Mouse (Mus musculus): ENCODE measurements around the gene Paqr5. TPM values are rescaled to one million over a fixed set of nuclear protein-coding genes. Genes with fewer than 3 reads are reported as not detected.

Gene Paqr5
- not detected in 2 replicates for polyA plus RNA-seq (2011; ENCODE audit: insufficient read length, low read depth, missing spikeins)

GRCm38 (mm10) chr9:62026600-62026999, at the start of gene Paqr5:
Paqr5 (minus strand) TSS chr9:62026856.
- Histone ChIP-seq H3K4me3 (ENCODE audit: insufficient read depth, low read length) (0 out of 2 replicates have a peak within 1 kb of the TSS, but pooled peaks have one; percentile 6), H3K4me1 (ENCODE audit: control insufficient read depth, insufficient read depth, low read length) (peaks cover 5% of the 10 kb centered on the region), H3K27ac (ENCODE audit: insufficient read depth, low read length) (no peak within 1 kb of the TSS)
- no peak for TF ChIP-seq CTCF (IDR thresholded peaks at IDR 0.05; ENCODE audit: borderline replicate concordance, insufficient read depth, low read length)
- no peak for TF ChIP-seq POLR2A (IDR thresholded peaks at IDR 0.05; ENCODE audit: low read depth, low read length)

DNA sequence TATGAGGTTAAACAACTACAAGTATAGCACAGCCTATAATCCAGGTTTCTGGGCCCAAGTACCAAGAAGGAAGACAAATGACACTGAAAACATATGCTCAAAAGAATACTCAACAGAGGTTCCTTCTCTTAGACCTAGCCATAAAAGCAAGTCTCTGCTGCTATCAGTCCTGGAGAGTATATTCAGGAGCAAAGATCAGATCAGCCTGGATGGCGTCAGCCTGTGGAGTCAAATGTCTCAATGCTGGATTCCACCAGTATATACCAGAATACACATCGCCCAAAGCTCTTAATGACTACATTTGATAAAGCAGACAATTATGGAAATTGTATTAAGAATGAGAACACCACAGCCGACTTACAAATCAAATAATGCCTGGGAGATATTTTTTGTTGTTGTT, 35.6 kb upstream of the Paqr5 start:
- no peaks in the 10 kb centered on the region for H3K4me1 ChIP-seq (ENCODE audit: control insufficient read depth, insufficient read depth, low read length)
- no peak overlapping the region for H3K4me3 ChIP-seq (ENCODE audit: insufficient read depth, low read length)
- no peak for TF ChIP-seq POLR2A (IDR thresholded peaks at IDR 0.05; ENCODE audit: low read depth, low read length)
- no peak for TF ChIP-seq CTCF (IDR thresholded peaks at IDR 0.05; ENCODE audit: borderline replicate concordance, insufficient read depth, low read length)
- no peak overlapping the region for H3K27ac ChIP-seq (ENCODE audit: insufficient read depth, low read length)

DNA sequence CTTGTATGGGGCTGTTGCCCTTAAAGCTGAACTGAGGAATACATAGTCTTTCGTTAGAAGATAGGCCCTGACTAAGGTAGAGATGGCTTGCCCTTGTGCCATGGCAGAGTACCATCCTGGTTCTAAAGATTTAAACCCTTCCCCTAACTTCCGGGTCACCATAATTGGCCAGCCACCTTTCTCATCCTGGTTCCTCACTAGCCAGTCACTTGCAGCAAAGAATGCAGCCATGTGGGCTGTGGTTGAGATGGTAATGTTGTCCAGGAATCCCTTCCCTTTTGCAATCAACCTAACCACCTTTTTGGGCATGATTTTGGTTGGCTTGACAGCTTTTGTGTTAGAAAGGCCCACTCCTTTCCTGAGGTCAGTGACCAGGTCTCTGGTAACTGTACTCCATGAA, 33.8 kb upstream of the Paqr5 start:
- H3K4me1 ChIP-seq (ENCODE audit: control insufficient read depth, insufficient read depth, low read length) = no peaks in the 10 kb centered on the region; the same call in 1 of the 2 replicates
- no peak overlapping the region for H3K4me3 ChIP-seq (ENCODE audit: insufficient read depth, low read length)
- no peak overlapping the region for H3K27ac ChIP-seq (ENCODE audit: insufficient read depth, low read length)
- TF ChIP-seq CTCF (IDR thresholded peaks at IDR 0.05; ENCODE audit: borderline replicate concordance, insufficient read depth, low read length) (no peak), POLR2A (IDR thresholded peaks at IDR 0.05; ENCODE audit: low read depth, low read length) (no peak)

DNA sequence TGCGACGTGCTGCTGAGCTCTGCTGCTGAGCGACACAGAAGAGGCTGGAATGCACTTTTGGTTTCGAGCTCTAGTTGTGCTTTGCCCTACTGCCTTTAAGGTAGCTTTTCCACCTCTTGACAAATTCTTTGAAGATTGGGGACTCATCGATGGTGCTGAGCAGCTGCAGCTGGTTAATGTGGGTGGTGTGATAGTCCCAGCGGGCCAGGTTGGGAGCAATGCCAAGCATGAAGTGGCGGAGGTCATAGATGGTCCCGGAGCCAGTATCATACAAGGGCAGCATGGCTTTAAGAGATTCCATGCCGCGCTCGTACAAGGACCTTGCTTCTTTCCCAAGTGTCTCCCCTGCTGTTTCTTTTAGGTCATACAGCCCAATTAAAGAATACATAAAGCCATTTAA, 33.3 kb upstream of the Paqr5 start:
- Histone ChIP-seq H3K4me3 (ENCODE audit: insufficient read depth, low read length) (no peak overlapping the region), H3K4me1 (ENCODE audit: control insufficient read depth, insufficient read depth, low read length) (no peaks in the 10 kb centered on the region; the same call in 1 of the 2 replicates), H3K27ac (ENCODE audit: insufficient read depth, low read length) (no peak overlapping the region)
- TF ChIP-seq POLR2A (IDR thresholded peaks at IDR 0.05; ENCODE audit: low read depth, low read length) = no peak
- TF ChIP-seq CTCF (IDR thresholded peaks at IDR 0.05; ENCODE audit: borderline replicate concordance, insufficient read depth, low read length) = no peak

GRCm38 (mm10) chr9:62057881-62058506, 31.3 kb upstream of the Paqr5 start:
- TF ChIP-seq POLR2A (IDR thresholded peaks at IDR 0.05; ENCODE audit: low read depth, low read length) (no peak), CTCF (IDR thresholded peaks at IDR 0.05; ENCODE audit: borderline replicate concordance, insufficient read depth, low read length) (no peak)
- Histone ChIP-seq H3K27ac (ENCODE audit: insufficient read depth, low read length) (no peak overlapping the region), H3K4me3 (ENCODE audit: insufficient read depth, low read length) (no peak overlapping the region), H3K4me1 (ENCODE audit: control insufficient read depth, insufficient read depth, low read length) (no peaks in the 10 kb centered on the region; the same call in 1 of the 2 replicates)

DNA sequence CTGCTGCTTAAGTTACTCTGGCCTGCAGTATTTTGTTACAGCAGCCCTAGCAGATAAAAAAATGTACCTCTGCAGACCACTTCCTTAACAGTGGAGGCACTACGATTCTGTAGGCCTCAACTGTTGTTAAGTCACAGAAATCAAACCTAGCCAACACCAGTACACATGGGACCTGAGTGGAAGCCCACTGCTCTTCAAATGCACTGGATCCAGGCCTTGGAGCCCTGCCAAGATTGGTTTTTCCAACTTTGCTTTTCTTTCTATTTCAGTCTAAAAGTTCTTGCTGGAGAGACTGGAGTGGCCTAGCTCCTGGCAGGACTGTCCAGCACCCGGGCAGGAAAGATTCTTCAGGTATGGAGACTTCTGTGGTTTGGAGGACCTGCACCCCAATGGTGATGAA, 29.6 kb upstream of the Paqr5 start:
- Histone ChIP-seq H3K4me3 (ENCODE audit: insufficient read depth, low read length) (no peak overlapping the region), H3K27ac (ENCODE audit: insufficient read depth, low read length) (no peak overlapping the region), H3K4me1 (ENCODE audit: control insufficient read depth, insufficient read depth, low read length) (no peaks in the 10 kb centered on the region; the same call in 1 of the 2 replicates)
- TF ChIP-seq POLR2A (IDR thresholded peaks at IDR 0.05; ENCODE audit: low read depth, low read length) (no peak), CTCF (IDR thresholded peaks at IDR 0.05; ENCODE audit: borderline replicate concordance, insufficient read depth, low read length) (no peak)

- H3K4me1 ChIP-seq (ENCODE audit: control insufficient read depth, insufficient read depth, low read length) = no peaks in the 10 kb centered on the region
- H3K27ac ChIP-seq (ENCODE audit: insufficient read depth, low read length) = no peak overlapping the region
- TF ChIP-seq CTCF (IDR thresholded peaks at IDR 0.05; ENCODE audit: borderline replicate concordance, insufficient read depth, low read length) (peak; percentile 39; the same call in 1 of the 2 replicates), POLR2A (IDR thresholded peaks at IDR 0.05; ENCODE audit: low read depth, low read length) (no peak)
- H3K4me3 ChIP-seq (ENCODE audit: insufficient read depth, low read length) = no peak overlapping the region
Observed at GRCm38 (mm10) chr9:62050801-62051200, 24.1 kb upstream of the Paqr5 start.

GRCm38 (mm10) chr9:62049166-62049565, 22.5 kb upstream of the Paqr5 start:
- Histone ChIP-seq H3K4me1 (ENCODE audit: control insufficient read depth, insufficient read depth, low read length) (no peaks in the 10 kb centered on the region), H3K27ac (ENCODE audit: insufficient read depth, low read length) (no peak overlapping the region), H3K4me3 (ENCODE audit: insufficient read depth, low read length) (no peak overlapping the region)
- TF ChIP-seq CTCF (IDR thresholded peaks at IDR 0.05; ENCODE audit: borderline replicate concordance, insufficient read depth, low read length) (no peak), POLR2A (IDR thresholded peaks at IDR 0.05; ENCODE audit: low read depth, low read length) (no peak)

DNA sequence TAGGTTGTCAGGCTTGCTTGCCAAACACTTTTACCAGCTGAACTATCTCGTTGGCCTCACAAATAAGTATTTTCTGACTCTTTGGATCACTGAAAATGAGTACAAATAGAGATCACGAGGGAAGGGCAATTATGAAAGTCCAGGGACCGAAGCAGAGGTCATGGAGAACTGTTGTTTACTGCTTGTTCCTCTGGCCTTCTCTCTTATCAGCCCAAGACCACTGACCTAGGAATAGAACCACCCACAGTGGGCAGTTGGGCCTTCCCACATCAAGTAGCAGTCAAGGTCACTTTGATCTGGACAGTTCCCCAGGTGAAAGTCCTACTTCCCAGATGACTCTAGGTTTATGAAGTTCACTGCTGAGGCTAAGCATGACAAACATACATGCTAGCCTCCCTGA, 15.5 kb upstream of the Paqr5 start:
- H3K27ac ChIP-seq (ENCODE audit: insufficient read depth, low read length) = no peak overlapping the region
- TF ChIP-seq CTCF (IDR thresholded peaks at IDR 0.05; ENCODE audit: borderline replicate concordance, insufficient read depth, low read length) = no peak
- no peak for TF ChIP-seq POLR2A (IDR thresholded peaks at IDR 0.05; ENCODE audit: low read depth, low read length)
- H3K4me3 ChIP-seq (ENCODE audit: insufficient read depth, low read length) = no peak overlapping the region
- no peaks in the 10 kb centered on the region for H3K4me1 ChIP-seq (ENCODE audit: control insufficient read depth, insufficient read depth, low read length)

DNA sequence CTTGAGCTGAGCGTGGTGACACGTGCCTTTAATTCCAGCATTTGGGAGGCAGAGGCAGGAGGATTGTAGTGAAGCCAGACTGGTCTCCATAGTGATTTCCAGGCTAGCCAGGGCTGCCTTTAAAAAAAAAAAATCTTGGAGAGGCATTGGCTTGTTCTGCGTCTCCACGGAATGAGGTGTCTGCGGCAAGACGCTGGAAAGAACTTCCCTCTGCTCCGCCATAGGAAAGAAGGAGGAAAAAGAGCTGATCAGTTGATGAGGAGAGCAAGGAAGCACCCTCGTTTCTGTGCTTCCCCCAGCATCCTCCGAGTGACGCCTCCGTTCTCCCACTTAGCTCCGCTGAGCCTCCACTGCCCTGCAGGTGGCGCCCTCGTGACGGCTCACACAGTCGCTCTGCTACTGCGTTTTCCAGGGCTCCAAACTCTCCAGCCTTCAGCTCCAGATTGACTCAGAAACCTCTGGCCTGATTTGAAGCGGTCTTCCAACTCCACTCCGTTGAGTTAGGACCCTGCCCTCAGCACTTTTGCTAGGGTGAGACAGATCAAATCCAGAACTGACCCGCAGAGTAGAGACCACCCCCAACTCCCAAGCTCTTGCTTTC, 13.5 kb upstream of the Paqr5 start:
- no peak overlapping the region for H3K27ac ChIP-seq (ENCODE audit: insufficient read depth, low read length)
- H3K4me3 ChIP-seq (ENCODE audit: insufficient read depth, low read length) = no peak overlapping the region
- H3K4me1 ChIP-seq (ENCODE audit: control insufficient read depth, insufficient read depth, low read length) = no peaks in the 10 kb centered on the region
- TF ChIP-seq POLR2A (IDR thresholded peaks at IDR 0.05; ENCODE audit: low read depth, low read length) (no peak), CTCF (IDR thresholded peaks at IDR 0.05; ENCODE audit: borderline replicate concordance, insufficient read depth, low read length) (peak; percentile 100)
